Mouse (Mus musculus): ENCODE results near the gene Tescl.

Gene Tescl

DNA sequence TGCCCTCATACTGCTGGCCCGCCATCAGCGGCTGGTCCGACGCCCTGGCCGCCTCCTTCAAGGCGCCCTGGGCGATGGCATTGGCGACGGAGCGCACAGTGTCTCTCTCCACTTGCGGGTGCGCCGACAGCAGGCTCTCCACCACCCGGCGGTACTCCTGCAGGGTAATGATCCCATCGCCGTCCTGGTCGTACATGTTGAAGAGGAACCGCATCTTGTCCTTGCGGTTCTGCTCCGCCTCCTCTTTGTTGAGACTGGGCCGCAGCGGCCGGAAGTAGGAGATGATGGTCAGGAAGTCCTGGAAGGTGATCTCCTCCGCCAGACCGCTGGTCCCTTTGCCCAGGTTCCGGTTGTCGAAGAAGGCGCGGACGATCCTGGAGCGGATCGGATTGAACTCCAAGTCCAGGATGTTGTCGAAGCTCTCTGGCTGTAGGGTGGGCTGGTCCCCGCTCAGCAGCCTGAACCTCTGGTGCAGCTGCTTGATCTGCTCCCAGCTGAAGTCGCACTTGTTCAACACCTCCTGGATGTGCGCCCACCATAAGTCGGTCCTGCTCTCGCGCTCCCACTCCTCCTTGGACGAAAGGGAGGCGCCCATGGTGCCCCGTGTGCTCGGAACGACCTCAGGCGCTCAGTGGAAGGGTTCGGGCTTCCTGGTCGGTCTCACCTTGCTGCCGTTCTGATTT is at the start of gene Tescl:
Tescl (minus strand) TSS at position 633 of the 683 bp plus-strand sequence.
- no peak for DNase-seq

DNA sequence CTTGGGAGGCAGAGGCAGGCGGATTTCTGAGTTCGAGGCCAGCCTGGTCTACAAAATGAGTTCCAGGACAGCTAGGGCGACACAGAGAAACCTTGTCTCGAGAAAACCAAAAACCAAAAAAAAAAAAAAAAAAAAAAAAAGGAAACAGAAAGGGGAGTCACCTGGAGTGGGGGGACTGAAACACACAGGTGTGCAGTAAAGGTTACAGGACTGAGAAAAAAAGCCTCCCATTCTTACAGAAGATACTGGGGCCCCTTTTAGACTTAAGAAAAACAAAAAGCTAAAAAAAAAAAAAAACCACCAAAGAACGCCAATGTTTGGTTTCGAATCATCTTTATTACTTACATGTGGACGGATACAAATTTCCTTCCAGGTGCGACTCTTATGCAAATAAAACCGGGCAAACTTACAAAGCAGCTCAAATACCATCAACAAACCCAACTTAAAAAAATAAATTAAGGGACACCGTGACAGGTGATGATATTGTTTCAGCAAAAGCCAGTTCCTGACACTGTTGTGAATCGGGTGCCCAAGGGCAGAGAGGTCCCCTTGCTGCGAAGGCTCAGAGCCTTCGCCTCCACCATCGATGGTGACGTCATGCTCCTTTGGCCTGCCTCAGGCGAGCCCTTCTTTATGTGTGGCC is 49.1 kb upstream of the Tescl start:
- no peak for DNase-seq

DNA sequence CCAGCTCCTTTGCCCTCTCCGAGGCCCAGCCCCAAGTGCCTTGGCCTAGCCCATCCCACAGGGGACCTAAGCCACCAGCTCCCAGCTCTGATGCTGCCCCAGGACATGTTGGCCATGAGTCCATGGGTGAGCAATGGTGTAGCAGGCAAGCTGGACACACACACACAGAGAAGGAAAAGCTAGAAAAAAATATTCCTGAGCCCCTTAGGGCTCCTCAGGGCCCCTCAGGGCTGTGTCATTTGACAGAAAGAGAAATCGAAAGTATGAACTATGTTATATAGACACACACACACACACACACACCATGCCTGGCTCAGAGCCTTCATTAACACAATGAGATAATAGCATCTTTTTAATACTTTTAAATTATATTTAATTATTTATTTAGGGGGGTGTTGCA is 46.6 kb upstream of the Tescl start:
- no peak for DNase-seq

DNA sequence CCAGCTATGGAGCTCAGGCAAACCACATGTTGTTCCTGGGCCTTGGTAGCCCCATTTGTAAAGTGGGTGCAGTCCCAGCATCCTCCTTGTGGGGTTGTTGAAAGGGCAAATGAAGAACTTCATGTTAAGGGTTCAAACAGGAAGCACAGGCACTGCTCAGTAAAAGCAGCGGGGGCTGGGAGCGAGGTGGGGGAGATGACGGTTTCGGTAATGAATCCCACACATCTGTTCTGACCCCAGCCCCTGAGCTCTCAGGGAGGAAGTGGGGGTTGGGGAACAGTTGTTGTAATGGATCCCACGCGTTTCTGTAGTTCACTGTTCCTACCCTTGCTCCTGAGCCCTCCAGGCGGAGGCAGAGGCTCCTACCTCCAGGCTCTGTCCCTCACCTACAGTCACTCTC is 46.2 kb upstream of the Tescl start:
- peak; percentile 40 for DNase-seq

DNA sequence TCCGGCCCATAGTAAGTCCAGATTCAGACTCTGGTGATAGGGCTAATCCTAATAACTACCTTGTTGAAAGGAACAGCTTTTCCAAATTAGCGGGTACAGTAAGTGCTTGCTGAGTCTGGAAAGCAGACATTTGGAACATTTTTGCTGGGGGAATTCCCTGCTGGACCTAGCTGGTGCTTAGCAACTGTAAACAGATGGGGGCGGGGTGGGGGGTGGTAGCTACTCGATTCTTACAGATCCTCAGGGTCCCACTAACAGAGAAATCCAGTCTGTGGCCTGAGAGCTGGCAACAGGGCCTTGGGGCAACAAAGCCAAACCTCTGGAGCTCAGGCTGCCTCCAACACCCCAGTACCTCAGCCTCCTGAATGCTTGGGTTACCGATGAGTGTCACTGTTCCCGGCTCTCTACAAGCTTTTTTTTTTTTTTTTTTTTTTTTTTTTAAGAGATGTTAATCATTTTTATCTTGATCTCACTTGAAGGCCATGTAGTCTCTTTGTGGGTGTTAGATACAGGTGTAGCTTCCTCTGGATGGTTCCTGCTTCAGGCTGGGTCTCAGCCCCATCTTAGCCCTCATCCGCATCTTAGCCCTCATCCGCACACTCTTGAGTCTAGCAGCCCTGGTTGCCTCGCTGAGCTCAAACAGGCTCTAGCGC is 44.4 kb upstream of the Tescl start:
- DNase-seq: peak; percentile 26

DNA sequence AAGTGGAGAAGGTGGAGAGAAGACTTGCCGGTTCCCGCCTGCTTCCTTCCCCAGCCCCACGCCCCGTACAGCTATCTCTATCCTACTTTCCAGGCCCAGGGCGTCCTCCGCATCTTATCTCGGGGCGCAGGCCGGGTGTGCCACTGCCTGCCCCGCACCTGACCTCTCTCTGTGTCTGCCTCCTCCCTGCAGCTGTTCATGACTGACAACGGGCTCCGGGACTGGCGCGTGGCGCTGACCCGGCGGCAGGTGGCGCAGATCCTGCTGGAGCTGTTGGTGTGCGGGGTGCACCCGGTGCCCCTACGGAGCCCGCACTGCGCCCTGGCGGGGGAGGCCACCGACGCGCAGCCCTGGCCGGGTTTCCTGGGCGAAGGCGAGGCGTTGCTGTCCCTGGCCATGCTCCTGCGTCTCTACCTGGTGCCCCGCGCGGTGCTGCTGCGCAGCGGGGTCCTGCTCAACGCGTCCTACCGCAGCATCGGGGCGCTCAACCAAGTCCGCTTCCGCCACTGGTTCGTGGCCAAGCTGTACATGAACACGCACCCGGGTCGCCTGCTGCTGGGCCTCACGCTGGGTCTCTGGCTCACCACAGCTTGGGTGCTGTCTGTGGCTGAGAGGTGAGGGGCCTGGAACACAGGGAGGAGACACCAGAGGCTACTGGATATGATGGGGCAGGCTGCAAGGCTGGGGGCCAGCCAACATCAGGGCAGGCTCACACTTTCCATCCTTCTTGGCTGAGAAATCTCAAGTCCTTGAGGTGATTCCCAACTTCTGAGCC is 43.5 kb upstream of the Tescl start:
- DNase-seq: peak; percentile 97

DNA sequence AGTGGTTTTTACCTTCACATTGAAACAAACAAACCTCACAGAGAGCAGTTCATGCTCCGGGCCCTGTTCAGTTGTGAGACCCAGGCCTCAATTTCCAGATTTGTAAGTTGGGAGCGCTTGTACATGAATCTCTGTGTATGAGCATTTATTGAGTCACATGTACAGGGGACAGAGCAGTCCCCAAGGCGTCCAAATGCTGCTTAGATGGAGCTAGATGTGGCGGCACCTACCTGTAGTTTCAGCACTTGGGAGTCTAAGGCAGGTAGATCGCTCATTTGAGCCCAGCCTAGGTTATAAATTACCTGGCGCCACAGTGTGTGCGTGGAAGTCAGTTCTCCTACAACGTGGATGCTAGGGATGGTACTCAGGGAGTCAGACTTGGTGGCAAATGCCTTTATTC is 42.7 kb upstream of the Tescl start:
- DNase-seq: no peak

DNA sequence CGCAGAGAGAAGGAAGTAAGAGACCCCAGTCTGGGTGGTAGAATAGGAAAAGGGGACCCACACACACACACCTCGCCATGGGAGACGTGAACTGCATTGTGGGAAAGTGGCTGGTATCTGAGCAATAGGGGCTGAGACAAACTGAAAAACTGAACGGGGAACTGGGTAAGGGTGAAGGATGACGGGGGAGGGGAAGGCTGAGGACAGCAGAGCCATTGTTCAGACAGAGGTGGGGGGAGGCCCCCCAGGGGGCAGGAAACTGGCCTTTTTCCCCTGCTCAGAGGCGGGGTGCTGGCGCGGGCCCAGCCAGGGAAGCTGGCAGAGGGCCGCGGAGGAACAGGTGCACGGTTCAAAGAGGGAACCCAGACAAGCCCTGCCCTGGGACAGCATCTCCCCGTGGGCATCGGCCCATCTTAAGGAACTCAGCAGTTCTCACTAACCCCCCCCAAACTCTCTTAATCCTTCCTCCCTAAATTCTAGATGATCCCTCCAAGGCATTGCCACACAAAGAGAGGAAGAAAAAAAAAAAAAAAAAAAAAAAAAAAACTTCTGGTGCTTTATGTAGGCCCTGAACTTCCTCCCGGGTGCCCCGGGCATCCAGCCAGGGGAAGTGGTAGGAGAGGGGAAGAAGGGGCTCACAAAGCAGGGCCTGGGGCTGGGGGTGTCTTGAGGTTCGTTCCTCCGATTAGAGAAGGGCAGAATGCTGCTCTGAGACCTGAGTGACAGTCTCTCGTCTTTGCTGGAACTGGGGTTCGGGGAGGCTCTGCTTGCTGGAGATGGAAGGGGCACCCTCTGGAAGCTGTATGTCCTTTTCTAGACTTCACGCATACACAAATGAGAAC is 40.0 kb upstream of the Tescl start:
- peak; percentile 66 for DNase-seq

DNA sequence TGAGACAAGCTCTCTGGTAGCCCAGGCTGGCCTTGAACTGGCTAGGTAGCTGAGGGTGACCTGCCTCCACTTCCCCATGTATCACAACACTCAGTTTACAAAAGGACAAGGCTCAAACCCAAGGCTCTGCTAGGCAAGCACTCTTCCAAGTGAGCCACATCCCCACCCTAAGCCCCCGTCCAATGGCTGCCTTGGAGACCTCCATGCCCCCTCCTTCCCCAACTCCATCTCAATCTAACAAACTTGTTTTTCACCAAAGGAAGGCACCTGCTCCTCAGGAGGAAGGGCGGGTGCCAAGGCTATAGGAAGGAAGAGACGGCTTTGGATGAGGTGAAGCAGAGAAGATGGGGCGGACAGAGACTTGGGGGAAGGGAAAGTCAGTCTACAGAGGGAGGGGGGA is 39.0 kb upstream of the Tescl start:
- no peak for DNase-seq

DNA sequence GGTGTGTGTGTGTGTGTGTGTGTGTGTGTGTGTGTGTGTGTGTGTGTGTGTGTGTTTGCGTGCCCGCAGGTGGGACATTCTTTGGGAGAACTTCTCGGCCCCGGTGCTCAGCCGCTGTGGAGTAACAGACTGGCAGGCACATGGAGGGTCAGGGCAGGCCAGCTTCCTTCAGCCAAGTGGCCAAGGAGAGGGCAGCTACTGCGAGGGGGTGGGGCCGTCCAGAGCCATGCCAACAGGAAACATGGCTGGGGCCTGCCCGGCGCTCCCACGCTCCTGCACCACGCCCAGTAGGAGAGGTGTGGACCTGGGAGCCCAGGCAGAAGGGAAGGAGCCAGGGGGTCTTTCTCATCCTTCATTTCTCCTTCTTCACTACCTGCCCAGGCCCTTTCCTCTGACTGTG is 38.6 kb upstream of the Tescl start:
- peak; percentile 90 for DNase-seq

DNA sequence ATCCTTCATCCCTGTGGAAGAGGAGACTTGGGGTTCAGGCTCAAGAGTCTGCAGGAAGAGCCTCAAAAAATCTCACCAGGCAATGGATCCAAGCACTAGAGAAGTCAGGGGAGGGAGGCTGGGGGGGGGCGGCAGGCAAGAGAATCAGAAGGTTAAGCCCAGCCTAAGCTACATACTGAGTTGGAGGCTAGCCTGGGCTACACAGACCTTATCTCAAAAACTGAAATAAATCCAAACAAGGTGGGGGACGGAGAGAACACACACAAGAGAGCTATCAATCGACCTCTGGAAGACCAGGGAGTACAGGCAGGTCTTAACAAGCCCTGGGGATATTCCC is 38.0 kb upstream of the Tescl start:
- no peak for DNase-seq

DNA sequence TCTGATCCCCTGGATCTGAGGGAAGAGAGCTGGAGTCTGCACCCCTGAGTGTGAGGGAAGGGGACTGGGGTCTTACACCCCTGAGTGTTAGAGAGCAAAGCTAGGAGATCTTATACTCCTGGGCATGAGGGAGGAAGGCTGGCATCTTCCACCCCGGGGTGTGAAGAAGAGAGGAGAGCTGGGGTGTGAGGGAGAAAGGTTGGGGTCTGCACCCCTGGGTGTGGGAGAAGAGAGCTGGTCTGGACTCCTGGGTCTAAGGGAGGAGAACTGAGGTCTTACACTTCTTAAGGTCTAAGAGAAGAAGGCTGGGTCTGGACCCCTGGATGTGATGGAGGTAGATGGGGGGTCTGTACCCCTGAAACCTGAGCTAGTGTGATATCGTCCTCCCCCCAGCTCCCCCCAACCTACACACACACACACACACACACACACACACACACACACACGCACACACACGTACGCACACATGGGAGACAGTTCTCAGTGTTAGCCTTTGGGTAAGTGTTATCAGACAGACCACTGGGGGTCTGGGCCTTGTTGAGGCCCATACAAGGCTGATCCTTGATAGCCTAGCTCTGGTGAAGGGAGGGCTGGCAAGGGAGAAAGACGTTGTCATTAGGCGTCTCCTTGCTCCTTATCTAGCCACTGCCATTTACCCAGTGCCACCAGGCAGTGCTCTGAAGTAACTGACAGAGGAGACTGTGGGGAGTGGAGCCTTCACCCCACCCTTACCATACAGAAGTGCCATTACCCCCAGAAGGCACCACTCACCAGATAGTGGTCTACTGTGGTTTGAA is 37.5 kb upstream of the Tescl start:
- peak; percentile 90 for DNase-seq

DNA sequence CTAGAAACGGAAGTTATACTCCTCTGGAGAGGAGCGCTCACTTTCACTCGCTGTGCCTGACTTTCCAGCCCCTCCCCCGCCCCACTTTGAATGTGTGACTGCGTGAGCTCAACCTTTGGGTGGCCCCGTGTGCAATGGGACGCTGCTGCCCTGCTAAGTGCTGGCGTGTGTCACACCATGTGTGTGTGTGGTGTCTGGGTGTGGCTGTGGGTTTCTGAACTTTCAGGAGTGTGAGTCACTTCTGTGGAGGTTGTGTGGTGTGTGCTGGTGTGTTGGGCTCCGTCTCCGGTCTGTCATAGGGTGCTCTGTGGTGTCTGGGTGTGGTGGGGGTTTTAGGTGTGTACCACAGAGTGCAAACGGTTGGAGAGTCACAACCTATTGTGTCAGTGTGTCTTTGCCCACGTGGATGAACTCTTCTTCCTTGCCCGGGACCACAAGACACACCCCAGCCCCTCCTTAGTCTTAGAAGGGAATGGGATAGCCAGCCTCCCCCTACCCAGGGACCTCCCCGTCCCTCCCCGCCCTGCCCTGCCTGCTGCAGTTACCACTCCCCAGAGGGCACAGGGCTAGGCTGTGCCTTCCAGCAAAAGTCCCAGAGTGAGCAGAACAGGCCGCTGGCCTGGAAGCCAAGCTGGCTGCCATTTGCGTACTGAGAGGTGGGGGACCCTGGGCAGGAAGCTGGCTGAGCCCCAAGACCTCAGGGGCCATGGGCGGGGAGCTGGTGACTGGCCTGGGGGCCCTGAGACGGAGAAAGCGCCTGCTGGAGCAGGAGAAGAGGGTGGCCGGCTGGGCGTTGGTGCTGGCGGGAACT is 36.2 kb upstream of the Tescl start, which contains the start of gene Kcnn4:
Kcnn4 (plus strand) TSS at position 533 of the 811 bp plus-strand sequence.
- peak; percentile 84 for DNase-seq

DNA sequence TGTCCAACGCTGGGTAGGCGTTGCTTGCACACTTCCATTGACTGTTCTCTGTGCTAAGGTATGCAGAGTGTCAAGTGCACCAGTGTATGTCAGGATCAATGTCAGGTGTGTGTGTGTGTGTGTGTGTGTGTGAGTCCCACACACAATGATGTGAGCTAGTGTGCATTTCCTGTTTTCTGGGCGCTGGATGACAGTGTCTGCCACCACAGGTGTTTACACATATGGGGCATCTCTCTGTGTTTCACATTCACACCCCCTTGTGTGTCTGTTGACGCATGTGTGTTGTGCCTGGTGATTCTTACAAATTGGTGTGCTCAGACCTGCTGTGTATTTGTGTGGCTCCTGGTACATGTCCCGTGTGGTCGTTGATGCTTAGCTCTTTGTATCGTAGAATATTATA is 35.2 kb upstream of the Tescl start:
- no peak for DNase-seq

DNA sequence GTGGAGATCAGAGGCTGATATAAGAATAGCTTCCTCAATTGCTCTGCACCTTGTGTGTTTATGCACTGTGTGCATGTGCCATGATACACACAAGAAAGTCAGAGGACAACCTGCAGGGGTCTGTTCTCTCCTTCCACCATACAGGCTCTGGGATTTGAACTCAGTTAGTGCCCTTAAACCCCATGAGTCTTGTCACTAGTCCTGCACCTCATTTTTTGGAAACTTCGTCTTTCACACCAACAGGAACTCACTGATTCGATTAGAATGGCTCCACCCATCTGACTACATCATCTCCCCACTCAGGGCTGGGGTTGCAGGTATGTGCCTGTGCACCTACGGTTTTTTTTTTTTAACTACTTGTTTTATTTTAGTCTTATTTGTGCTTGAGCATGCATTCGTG is 34.5 kb upstream of the Tescl start:
- no peak for DNase-seq

DNA sequence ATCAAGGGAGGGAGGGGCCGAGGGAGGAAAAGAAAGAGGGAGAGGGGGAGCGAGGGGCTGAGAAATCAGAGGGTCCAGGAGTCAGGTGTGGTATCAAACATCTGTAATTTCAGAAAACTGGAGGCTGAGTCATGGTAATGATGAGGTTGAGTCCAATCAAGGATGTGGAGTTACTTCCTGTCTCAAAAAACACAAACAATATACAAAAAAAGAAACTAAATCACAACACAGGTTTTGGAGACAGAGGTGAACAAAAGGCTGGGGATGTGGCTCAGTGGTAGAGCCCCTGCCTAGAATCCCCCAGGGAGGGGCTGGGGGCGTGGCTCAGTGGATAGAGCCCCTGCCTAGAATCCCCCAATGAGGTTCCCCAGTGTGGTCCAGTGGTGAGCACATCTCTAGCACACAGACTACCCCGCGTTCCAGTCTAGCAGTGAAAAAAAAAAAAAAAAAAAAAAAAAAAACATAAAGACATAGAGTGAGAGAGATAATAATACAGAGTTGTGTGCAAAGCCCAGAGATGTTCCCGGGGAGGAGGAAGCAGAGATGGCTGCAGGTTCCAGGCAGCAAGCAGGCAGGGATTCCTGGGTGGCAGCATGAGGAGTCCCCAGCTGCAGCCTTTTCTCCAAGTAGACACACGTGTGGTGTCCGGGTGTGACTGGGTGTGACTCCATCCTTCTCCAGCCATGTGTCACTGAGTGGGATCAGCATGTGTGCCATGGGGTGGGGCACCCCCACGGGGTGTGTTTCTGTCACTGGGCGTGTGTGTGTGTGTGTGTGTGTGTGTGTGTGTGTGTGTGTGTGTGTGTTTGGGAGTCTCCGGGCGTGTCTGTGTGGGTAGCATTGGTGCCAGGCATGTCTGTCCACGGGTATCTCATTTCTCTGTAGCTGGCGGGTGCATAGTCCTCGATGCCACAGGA is 33.2 kb upstream of the Tescl start:
- peak; percentile 79 for DNase-seq

DNA sequence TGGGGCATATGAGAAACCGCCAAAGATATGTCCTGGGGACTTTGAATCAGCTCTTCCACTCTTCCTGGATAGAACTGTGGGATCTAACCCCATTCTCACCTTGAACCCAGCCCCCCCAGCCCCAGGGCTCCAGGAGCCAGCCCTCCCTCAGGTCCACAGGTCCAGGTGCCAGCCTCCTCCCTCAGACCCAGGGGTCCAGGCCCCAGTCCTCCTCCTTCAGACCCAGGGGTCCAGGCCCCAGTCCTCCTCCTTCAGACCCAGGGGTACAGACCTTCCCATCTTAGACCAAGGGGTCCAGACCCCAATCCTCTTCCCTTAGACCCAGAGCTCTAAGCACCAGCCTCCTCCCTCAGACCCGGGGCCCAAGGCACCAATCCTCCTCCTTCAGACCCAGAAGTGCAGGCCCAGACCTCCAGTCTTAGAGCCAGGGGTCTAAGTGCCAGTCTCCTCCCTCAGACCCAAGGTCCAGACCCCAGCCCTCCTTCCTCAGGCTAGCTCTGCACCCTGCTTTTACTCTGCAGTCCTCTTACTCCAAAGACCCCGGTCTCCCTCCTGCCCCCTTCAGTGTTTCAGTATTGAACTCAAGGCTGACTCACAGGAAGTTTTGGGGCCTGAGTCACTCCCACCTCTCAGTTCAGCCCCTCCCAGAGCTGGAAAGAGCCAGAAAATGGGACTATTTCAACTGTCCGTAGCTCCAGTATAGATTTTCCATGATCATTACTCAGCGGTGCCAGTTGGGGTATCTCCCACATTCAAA is 31.7 kb upstream of the Tescl start:
- no peak for DNase-seq

DNA sequence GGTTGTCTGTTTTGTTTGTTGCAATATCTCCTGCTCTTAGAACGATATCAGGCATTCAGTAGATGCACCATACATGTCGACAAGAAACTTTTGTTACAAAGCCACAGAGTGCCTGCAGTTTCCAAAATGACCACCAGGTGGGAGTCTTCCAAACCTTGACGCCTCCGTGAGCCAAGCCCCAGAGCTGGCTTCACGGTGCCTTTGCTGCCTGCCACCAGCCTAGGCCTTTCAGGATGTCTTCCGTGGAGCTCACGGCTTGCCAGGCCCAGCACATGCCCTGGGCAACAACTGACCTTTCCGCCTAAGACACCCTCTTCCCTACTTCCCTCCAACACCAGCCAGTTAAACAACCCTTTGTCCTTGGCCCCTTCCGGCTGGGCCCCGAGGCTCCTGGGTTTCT is 31.1 kb upstream of the Tescl start:
- peak; percentile 92 for DNase-seq

DNA sequence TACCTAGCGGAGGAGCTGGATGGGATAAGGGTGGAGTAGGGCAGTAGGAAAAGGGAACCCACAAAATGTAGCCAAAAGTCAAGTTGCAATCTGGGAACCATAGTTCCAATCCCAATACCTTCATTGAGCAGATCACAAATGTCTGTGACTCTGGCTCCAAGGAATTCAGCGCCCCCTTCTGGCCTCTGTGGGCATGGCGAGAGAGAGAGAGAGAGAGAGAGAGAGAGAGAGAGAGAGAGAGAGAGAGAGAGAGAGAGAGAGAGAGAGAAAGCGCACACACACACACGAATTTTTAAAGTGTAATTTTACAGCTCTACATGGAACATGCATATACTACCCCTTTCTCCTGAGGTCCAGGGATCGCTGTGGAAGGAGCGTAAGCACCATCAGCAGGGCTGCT is 29.5 kb upstream of the Tescl start:
- DNase-seq: peak; percentile 78

All from liver (tissue).